Comparison of ENCODE assay signal across 8 mouse cellular contexts in genomic region chr11:3129852-3130251, GRCm38 (mm10).
DNase-seq lines count a peak whose midpoint lies in the region; ATAC-seq lines count a peak whose summit lies in the region.
"Not testable (repeated sequence)": the region's sequence is repeated elsewhere in the genome, so short reads cannot be mapped to it uniquely, and the experiment has no call there.

No protein-coding gene starts in this region.

- WGBS in embryonic facial prominence, embryonic 13.5 days: 91% methylated on average over 8 of the region's 8 CpGs
- WGBS in kidney, embryonic 15.5 days: 89% methylated on average over 6 of the region's 8 CpGs
- 92% methylated on average over 8 of the region's 8 CpGs for WGBS in midbrain, embryonic 10.5 days

- peaks cover 23% of the 10 kb centered on the region for H3K9me3 ChIP-seq in embryonic facial prominence, embryonic 13.5 days
- peaks cover 19% of the 10 kb centered on the region for H3K9me3 ChIP-seq in kidney, embryonic 15.5 days (replicated peaks)
- peaks cover 25% of the 10 kb centered on the region for H3K9me3 ChIP-seq in midbrain, embryonic 10.5 days (replicated peaks)

- peak; percentile 73 for DNase-seq in adrenal gland, postnatal 10 days
- DNase-seq in heart, adult 11 months: peak; percentile 99
- DNase-seq in left cerebral cortex, adult 8-10 months (ENCODE audit: low spot score in 2 of 2): peak; percentile 81 to 95
- peak; percentile 23 for DNase-seq in midbrain, embryonic 10.5 days (ENCODE audit: low spot score)
- peak; percentile 77 to 81 for DNase-seq in spleen, adult 18-20 months
- DNase-seq in urinary bladder, postnatal 10 days (ENCODE audit: low spot score): peak; percentile 100

- not testable (repeated sequence) for H3K4me2 ChIP-seq in embryonic facial prominence, embryonic 13.5 days; kidney, embryonic 15.5 days

- peak; percentile 0; the same call in 1 of the 2 replicates for ATAC-seq in embryonic facial prominence, embryonic 13.5 days (ENCODE audit: insufficient number of reproducible peaks, insufficient read depth, low FRiP score, low TSS enrichment, low read depth)
- ATAC-seq in kidney, embryonic 15.5 days (replicated peaks; ENCODE audit: low FRiP score): 0 out of 2 replicates have a peak, but pooled peaks have one; percentile 1

- H3K36me3 ChIP-seq in embryonic facial prominence, embryonic 13.5 days: peaks cover 17% of the 10 kb centered on the region
- H3K36me3 ChIP-seq in kidney, embryonic 15.5 days: not testable (repeated sequence)
- H3K36me3 ChIP-seq in midbrain, embryonic 10.5 days: peaks cover 21% of the 10 kb centered on the region

- not testable (repeated sequence) for H3K27me3 ChIP-seq in embryonic facial prominence, embryonic 13.5 days; kidney, embryonic 15.5 days; midbrain, embryonic 10.5 days (ENCODE audit: low read depth, poor library complexity, severe bottlenecking)

- H3K9ac ChIP-seq in embryonic facial prominence, embryonic 13.5 days; kidney, embryonic 15.5 days: not testable (repeated sequence)

- H3K4me1 ChIP-seq in embryonic facial prominence, embryonic 13.5 days; kidney, embryonic 15.5 days; midbrain, embryonic 10.5 days: not testable (repeated sequence)

- H3K27ac ChIP-seq in embryonic facial prominence, embryonic 13.5 days; kidney, embryonic 15.5 days; midbrain, embryonic 10.5 days (replicated peaks): not testable (repeated sequence)

- not testable (repeated sequence) for H3K4me3 ChIP-seq in embryonic facial prominence, embryonic 13.5 days; kidney, embryonic 15.5 days (replicated peaks); midbrain, embryonic 10.5 days

Comparison
In these comparisons a context has a peak if more than half of its experiments do, and no peak if none do; other contexts are left out.
1. DNase-seq: peak in every context shown above with its lines; median percentile 100 in urinary bladder, postnatal 10 days; 99 in heart, adult 11 months; 88 in left cerebral cortex, adult 8-10 months; 79 in spleen, adult 18-20 months; 73 in adrenal gland, postnatal 10 days; 23 in midbrain, embryonic 10.5 days.